Mouse (Mus musculus): ENCODE results near the gene Rmnd5a.

Rmnd5a gene

GRCm38 (mm10) chr6:71441251-71441580, 779 bp upstream of the Rmnd5a start:
- DNase-seq (ENCODE audit: low spot score): no peak

GRCm38 (mm10) chr6:71440217-71440491, 283 bp downstream of the Rmnd5a start:
- no peak for DNase-seq (ENCODE audit: low spot score)

- peak; percentile 43 for DNase-seq (ENCODE audit: low spot score)
Observed at GRCm38 (mm10) chr6:71439506-71440216, 776 bp downstream of the Rmnd5a start.

- no peak for DNase-seq (ENCODE audit: low spot score)
Observed at GRCm38 (mm10) chr6:71438070-71438469, 2.4 kb downstream of the Rmnd5a start.

GRCm38 (mm10) chr6:71427996-71428725, 12.3 kb downstream of the Rmnd5a start:
- no peak for DNase-seq (ENCODE audit: low spot score)

GRCm38 (mm10) chr6:71425681-71426080, 14.8 kb downstream of the Rmnd5a start:
- no peak for DNase-seq (ENCODE audit: low spot score)

- no peak for DNase-seq (ENCODE audit: low spot score)
Observed at GRCm38 (mm10) chr6:71423116-71423515, 17.3 kb downstream of the Rmnd5a start.

GRCm38 (mm10) chr6:71422162-71422561, 18.3 kb downstream of the Rmnd5a start:
- DNase-seq (ENCODE audit: low spot score): no peak

- DNase-seq (ENCODE audit: low spot score): no peak
Observed at GRCm38 (mm10) chr6:71420848-71421247, 19.6 kb downstream of the Rmnd5a start.

- no peak for DNase-seq (ENCODE audit: low spot score)
Observed at GRCm38 (mm10) chr6:71418874-71419273, 21.6 kb downstream of the Rmnd5a start.

GRCm38 (mm10) chr6:71415446-71415845, 25.0 kb downstream of the Rmnd5a start:
- no peak for DNase-seq (ENCODE audit: low spot score)

GRCm38 (mm10) chr6:71414624-71415023, 25.8 kb downstream of the Rmnd5a start:
- no peak for DNase-seq (ENCODE audit: low spot score)

- no peak for DNase-seq (ENCODE audit: low spot score)
Observed at GRCm38 (mm10) chr6:71398829-71399609, 41.4 kb downstream of the Rmnd5a start.

- DNase-seq (ENCODE audit: low spot score): no peak
Observed at GRCm38 (mm10) chr6:71396761-71397160, 43.7 kb downstream of the Rmnd5a start.

GRCm38 (mm10) chr6:71396016-71396415, 44.4 kb downstream of the Rmnd5a start:
- no peak for DNase-seq (ENCODE audit: low spot score)

- DNase-seq (ENCODE audit: low spot score): no peak
Observed at GRCm38 (mm10) chr6:71390496-71390895, 49.9 kb downstream of the Rmnd5a start.

- no peak for DNase-seq (ENCODE audit: low spot score)
Observed at GRCm38 (mm10) chr6:71381654-71382053, 58.8 kb downstream of the Rmnd5a start.

GRCm38 (mm10) chr6:71376711-71377110, 63.7 kb downstream of the Rmnd5a start:
- DNase-seq (ENCODE audit: low spot score): no peak

GRCm38 (mm10) chr6:71374921-71375320, 65.5 kb downstream of the Rmnd5a start:
- DNase-seq (ENCODE audit: low spot score): no peak

- DNase-seq (ENCODE audit: low spot score): no peak
Observed at GRCm38 (mm10) chr6:71374311-71374829, 66.1 kb downstream of the Rmnd5a start.

GRCm38 (mm10) chr6:71373249-71373775, 67.1 kb downstream of the Rmnd5a start, which contains the start of gene Cd8a:
Gene Cd8a (plus strand): TSS chr6:71373427.
- DNase-seq (ENCODE audit: low spot score): no peak

- DNase-seq (ENCODE audit: low spot score): no peak
Observed at GRCm38 (mm10) chr6:71372041-71372720, 68.3 kb downstream of the Rmnd5a start.

Measured in urinary bladder, postnatal 25 days (tissue).